Mouse (Mus musculus) adrenal gland, postnatal 14 days (tissue): ENCODE measurements around the gene Kat2a. TPM values are rescaled to one million over a fixed set of nuclear protein-coding genes. Genes with fewer than 3 reads are reported as not detected.
"Not testable (repeated sequence)": the region's sequence is repeated elsewhere in the genome, so short reads cannot be mapped to it uniquely, and the experiment has no call there.

Experiments used
- DNase-seq: peaks from one replicate; pipeline ENCODE4 v3.0.0; 2021; ENCODE audit warnings: mixed read lengths
- total RNA-seq: library from RNA; stranded (reverse); gene quantifications from 2 replicates; pipeline ENCODE4 v1.2.3, GENCODE M21; 2021

Kat2a gene
- total RNA-seq, 1 experiment from 2014 or later = 39.9 TPM

DNA sequence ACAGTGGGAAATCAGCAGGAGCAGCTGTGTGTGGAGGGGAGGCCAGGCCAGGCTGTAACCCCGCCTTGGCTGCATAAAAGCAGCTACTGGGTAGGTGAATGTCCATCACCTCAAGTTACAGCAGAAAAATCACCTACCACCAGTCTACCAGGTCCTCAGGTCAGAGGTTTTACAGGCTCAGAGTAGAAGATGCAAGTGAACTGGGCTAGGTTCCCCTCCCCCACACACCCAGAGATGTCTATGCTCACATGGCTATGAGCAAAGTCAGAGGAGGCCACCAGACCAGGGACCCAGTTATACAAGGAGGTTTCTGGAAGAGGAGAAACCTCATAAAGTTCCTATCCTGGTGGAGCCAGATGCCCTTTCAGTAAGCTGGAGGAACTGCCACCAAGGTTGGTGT, 41.2 kb downstream of the Kat2a start:
- no peak for DNase-seq

DNA sequence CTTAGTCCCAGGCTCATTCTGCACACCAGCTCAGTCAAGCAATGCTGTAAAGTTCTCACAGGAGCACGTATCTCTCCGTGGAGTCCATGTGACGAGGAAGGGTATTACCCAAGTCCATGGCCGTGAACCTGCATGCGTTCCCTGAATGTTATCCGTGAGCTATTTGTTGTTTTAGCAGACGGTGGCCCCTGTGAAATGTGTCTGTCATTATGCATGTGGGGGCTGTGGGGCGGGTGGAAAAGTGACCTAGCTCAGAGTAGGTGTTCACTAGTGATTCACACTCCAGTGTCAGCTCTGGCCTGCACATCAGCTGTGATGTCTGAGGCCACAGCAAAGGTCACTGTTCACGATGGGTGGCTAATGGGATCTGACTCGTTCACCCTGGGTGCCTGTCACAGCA, 52.5 kb downstream of the Kat2a start:
- DNase-seq = peak; percentile 41

DNA sequence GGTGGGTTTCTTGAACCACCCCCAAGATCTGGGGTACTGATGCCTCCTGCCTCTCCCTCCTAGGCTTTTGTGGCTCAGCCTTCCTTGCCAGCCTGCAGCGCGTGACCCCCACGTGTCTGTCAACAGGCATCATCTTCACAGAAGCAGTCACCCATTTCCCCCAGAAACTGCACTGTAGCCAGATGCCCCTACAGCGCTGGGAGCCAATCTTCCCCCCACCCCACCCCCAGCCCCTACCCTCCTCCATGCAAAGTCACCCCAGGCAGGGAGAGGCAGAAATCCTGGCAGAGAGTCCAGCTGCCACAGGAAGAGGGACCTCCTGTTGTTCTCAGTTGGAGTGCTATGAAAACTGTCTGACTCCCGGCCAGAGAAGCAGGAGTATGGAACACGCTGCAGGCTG, 55.8 kb downstream of the Kat2a start:
- no peak for DNase-seq

DNA sequence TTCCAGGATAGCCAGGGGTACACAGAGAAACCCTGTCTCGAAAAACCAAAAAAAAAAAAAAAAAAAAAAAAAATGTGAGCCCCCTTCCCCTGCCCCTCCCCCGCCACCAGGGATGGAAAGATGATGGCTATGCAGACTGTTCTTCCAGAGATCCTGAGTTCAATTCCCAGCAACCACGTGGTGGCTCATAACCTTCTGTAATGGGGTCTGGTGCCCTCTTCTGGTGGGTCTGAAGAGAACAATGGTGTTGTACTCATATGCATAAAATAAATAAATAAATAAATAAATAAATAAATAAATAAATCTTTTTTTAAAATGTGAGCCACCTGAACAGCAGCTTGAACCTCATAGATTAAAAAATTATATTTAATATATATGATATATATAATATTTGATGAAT, 56.7 kb downstream of the Kat2a start:
- not testable (repeated sequence) for DNase-seq

Other genes starting within 250 kb of the Kat2a start
- gene Klhl11, start 239.7 kb downstream of the Kat2a start, total RNA-seq = 42.9 and 44.2 TPM in 2 replicates
- 805 and 809 TPM in 2 replicates for gene Acly, start 184.5 kb downstream of the Kat2a start, total RNA-seq
- 1.3 TPM in 2 replicates for gene Ttc25, start 166.9 kb downstream of the Kat2a start, total RNA-seq
- 35.5 and 38.4 TPM in 2 replicates for gene Cnp, start 137.6 kb downstream of the Kat2a start, total RNA-seq
- 41.1 and 44.4 TPM in 2 replicates for gene Nkiras2, start 93.2 kb downstream of the Kat2a start, total RNA-seq
- gene Dnajc7, start 92.3 kb downstream of the Kat2a start, total RNA-seq = 217 and 264 TPM in 2 replicates
- gene Zfp385c, start 20.0 kb downstream of the Kat2a start, total RNA-seq = 0.19 TPM in 1 of 2 replicates, not detected in the other
- gene Dhx58, start 8.2 kb downstream of the Kat2a start, total RNA-seq = 15.8 and 16.2 TPM in 2 replicates
- not detected in 2 replicates for gene Hspb9, start 1.4 kb upstream of the Kat2a start, total RNA-seq
- 170 and 175 TPM in 2 replicates for gene Rab5c, start 25.8 kb upstream of the Kat2a start, total RNA-seq
- 0.11 and 0.15 TPM in 2 replicates for gene Kcnh4, start 47.5 kb upstream of the Kat2a start, total RNA-seq
- not detected in 2 replicates for gene Hcrt, start 50.5 kb upstream of the Kat2a start, total RNA-seq
- 19.7 and 19.9 TPM in 2 replicates for gene Ghdc, start 58.5 kb upstream of the Kat2a start, total RNA-seq
- gene Stat5b, start 138.3 kb upstream of the Kat2a start, total RNA-seq = 72.8 and 74.6 TPM in 2 replicates
- 37.8 and 44.2 TPM in 2 replicates for gene Stat5a, start 146.9 kb upstream of the Kat2a start, total RNA-seq
- gene Stat3, start 227.1 kb upstream of the Kat2a start, total RNA-seq = 75.1 and 82.4 TPM in 2 replicates